Mouse (Mus musculus) embryonic facial prominence, embryonic 11.5 days (tissue): ENCODE data around the gene Bex1. TPM values are rescaled to one million over a fixed set of nuclear protein-coding genes. Genes with fewer than 3 reads are reported as not detected.

Source experiments
- ATAC-seq: fragments of 200-750 bp; cut with Nextera tagmentation; replicated peaks from 2 replicates; pipeline ENCODE4 v1.8.0; 2017; ENCODE audit warnings: low read depth; ENCODE audit not compliant: insufficient number of reproducible peaks, low FRiP score, low TSS enrichment
- DNase-seq: peaks from one replicate; pipeline ENCODE4 v3.0.0-alpha.2; 2015; ENCODE audit warnings: low spot score
- H3K27ac ChIP-seq: fragments of 300-500 bp; sonication (generic); replicated peaks from 2 replicates; pipeline ENCODE4 v1.5.1; 2014; ENCODE audit warnings: mild to moderate bottlenecking, low read depth, low read length, control low read depth
- H3K27me3 ChIP-seq: fragments of 300-500 bp; sonication (generic); 2 replicates; pipeline ENCODE4 v1.6.1; 2014; ENCODE audit warnings: mild to moderate bottlenecking, low read length, moderate library complexity, mixed read lengths; ENCODE audit not compliant: control insufficient read depth, insufficient read depth
- H3K36me3 ChIP-seq: fragments of 300-500 bp; sonication (generic); replicated peaks from 2 replicates; pipeline ENCODE4 v1.6.1; 2014; ENCODE audit warnings: low read depth, mild to moderate bottlenecking, low read length, moderate library complexity, mixed read lengths; ENCODE audit not compliant: control insufficient read depth, insufficient read depth
- H3K4me1 ChIP-seq: fragments of 300-500 bp; sonication (generic); 2 replicates; pipeline ENCODE4 v1.6.1; 2014; ENCODE audit warnings: low read length, mixed read lengths; ENCODE audit not compliant: control insufficient read depth, insufficient read depth
- H3K4me2 ChIP-seq: fragments of 300-500 bp; sonication (generic); 2 replicates; pipeline ENCODE4 v1.6.1; 2014; ENCODE audit warnings: low read depth, mild to moderate bottlenecking, control low read depth, low read length, moderate library complexity
- H3K4me3 ChIP-seq: fragments of 300-500 bp; sonication (generic); 2 replicates; pipeline ENCODE4 v1.5.1; 2014; ENCODE audit warnings: low read depth, low read length, control low read depth
- H3K9ac ChIP-seq: fragments of 300-500 bp; sonication (generic); replicated peaks from 2 replicates; pipeline ENCODE4 v1.6.1; 2014; ENCODE audit warnings: mild to moderate bottlenecking, control low read depth, low read length
- H3K9me3 ChIP-seq: fragments of 300-500 bp; sonication (generic); replicated peaks from 2 replicates; pipeline ENCODE4 v1.6.1; 2016; ENCODE audit warnings: mild to moderate bottlenecking, low read length, inconsistent platforms, mixed read lengths; ENCODE audit not compliant: control insufficient read depth
- WGBS: fragments of 180-500 bp; shearing (Covaris S2); extraction: QIAGEN DNeasy Blood & Tissue Kit; methylation state at CpG from one replicate; pipeline ENCODE4 v1.1.7; 2014; 5-methylcytosine and 5-hydroxymethylcytosine counted together
- polyA plus RNA-seq: library from polyadenylated mRNA; unstranded; fragments of >200 nt; fragmentation: Nextera tagmentation; extraction: Ambion mirVana; gene quantifications from 2 replicates; pipeline ENCODE4 v1.2.1, GENCODE M21; 2014

Gene Bex1
- polyA plus RNA-seq, 1 experiment from 2014 or later, result 90.5 TPM

- no peaks in the 10 kb centered on the region for H3K4me1 ChIP-seq
- DNase-seq (peak; percentile 44), ATAC-seq (no peak)
- H3K36me3 ChIP-seq, result no peaks in the 10 kb centered on the region
- H3K27ac ChIP-seq, result no peak overlapping the region
- no peak overlapping the region for H3K9ac ChIP-seq
- 60% methylated on average over 1 of the region's 1 CpGs for WGBS
- no peak overlapping the region for H3K4me2 ChIP-seq
- H3K27me3 ChIP-seq, result no peaks in the 10 kb centered on the region
- no peaks in the 10 kb centered on the region for H3K9me3 ChIP-seq
- no peak overlapping the region for H3K4me3 ChIP-seq
Observed at GRCm38 (mm10) chrX:136196873-136197272, 18.4 kb downstream of the Bex1 start.

GRCm38 (mm10) chrX:136195193-136195944 is 19.9 kb downstream of the Bex1 start:
- H3K9ac ChIP-seq, result no peak overlapping the region
- H3K27ac ChIP-seq, result no peak overlapping the region
- no peaks in the 10 kb centered on the region for H3K4me1 ChIP-seq
- WGBS, result 85% methylated on average over 16 of the region's 16 CpGs
- ATAC-seq (no peak), DNase-seq (no peak)
- H3K36me3 ChIP-seq, result no peaks in the 10 kb centered on the region
- H3K4me3 ChIP-seq, result no peak overlapping the region
- H3K9me3 ChIP-seq, result no peaks in the 10 kb centered on the region
- no peak overlapping the region for H3K4me2 ChIP-seq
- H3K27me3 ChIP-seq, result no peaks in the 10 kb centered on the region

- H3K27ac ChIP-seq, result no peak overlapping the region
- no peak overlapping the region for H3K9ac ChIP-seq
- H3K4me2 ChIP-seq, result no peak overlapping the region
- H3K4me1 ChIP-seq, result no peaks in the 10 kb centered on the region
- no peaks in the 10 kb centered on the region for H3K36me3 ChIP-seq
- H3K4me3 ChIP-seq, result no peak overlapping the region
- 78% methylated on average over 1 of the region's 1 CpGs for WGBS
- H3K27me3 ChIP-seq, result no peaks in the 10 kb centered on the region
- ATAC-seq (no peak), DNase-seq (no peak)
- no peaks in the 10 kb centered on the region for H3K9me3 ChIP-seq
Observed at GRCm38 (mm10) chrX:136183107-136183506, 32.2 kb downstream of the Bex1 start.

- DNase-seq (peak; percentile 2), ATAC-seq (no peak)
- Histone ChIP-seq H3K4me2 (no peak overlapping the region), H3K4me3 (no peak overlapping the region), H3K9ac (no peak overlapping the region), H3K27me3 (no peaks in the 10 kb centered on the region), H3K27ac (no peak overlapping the region), H3K4me1 (no peaks in the 10 kb centered on the region), H3K9me3 (no peaks in the 10 kb centered on the region), H3K36me3 (no peaks in the 10 kb centered on the region)
- WGBS, result 33% methylated on average over 11 of the region's 11 CpGs
Observed at GRCm38 (mm10) chrX:136180897-136181553, 34.3 kb downstream of the Bex1 start.

- no peaks in the 10 kb centered on the region for H3K4me1 ChIP-seq
- no peaks in the 10 kb centered on the region for H3K9me3 ChIP-seq
- no peaks in the 10 kb centered on the region for H3K36me3 ChIP-seq
- H3K27me3 ChIP-seq, result no peaks in the 10 kb centered on the region
- no peak overlapping the region for H3K27ac ChIP-seq
- DNase-seq (peak; percentile 39), ATAC-seq (no peak)
- 24% methylated on average over 10 of the region's 10 CpGs for WGBS
- H3K4me3 ChIP-seq, result peak overlapping the region; percentile 29; the same call in 1 of the 2 replicates
- H3K4me2 ChIP-seq, result peak overlapping the region; percentile 37
- peak overlapping the region; percentile 48 for H3K9ac ChIP-seq
Observed at GRCm38 (mm10) chrX:136172786-136173185, 42.5 kb downstream of the Bex1 start.

GRCm38 (mm10) chrX:136172118-136172551 is 43.2 kb downstream of the Bex1 start, which contains the start of gene Tceal8:
Gene Tceal8, minus strand, starts transcription at chrX:136172342.
- peak; percentile 90 for DNase-seq
- Histone ChIP-seq H3K9ac (peak within 1 kb of the TSS; percentile 75), H3K36me3 (no peaks in the 10 kb centered on the region), H3K4me3 (peak within 1 kb of the TSS; percentile 52), H3K27me3 (no peaks in the 10 kb centered on the region), H3K9me3 (no peaks in the 10 kb centered on the region), H3K27ac (peak within 1 kb of the TSS; percentile 66), H3K4me1 (no peaks in the 10 kb centered on the region), H3K4me2 (peak within 1 kb of the TSS; percentile 37)
- peak; percentile 93 for ATAC-seq
- whole genome bisulfite sequencing, result 12% methylated on average over 10 of the region's 10 CpGs

- whole genome bisulfite sequencing, result 14% methylated on average over 24 of the region's 24 CpGs
Observed at GRCm38 (mm10) chrX:136171189-136172117, 43.9 kb downstream of the Bex1 start.

More at GRCm38 (mm10) chrX:136171189-136172117, 43.9 kb downstream of the Bex1 start:
- ATAC-seq (peak; percentile 32), DNase-seq (peak; percentile 81)
- Histone ChIP-seq H3K9ac (peak overlapping the region; percentile 75), H3K27me3 (no peaks in the 10 kb centered on the region), H3K4me3 (peak overlapping the region; percentile 52), H3K27ac (peak overlapping the region; percentile 66), H3K4me2 (peak overlapping the region; percentile 29), H3K36me3 (no peaks in the 10 kb centered on the region), H3K9me3 (no peaks in the 10 kb centered on the region), H3K4me1 (no peaks in the 10 kb centered on the region)
